In genomic region chr17:56474311-56474830, GRCm38 (mm10) we compare ENCODE assay signal across 9 mouse cellular contexts. TPM values are rescaled to one million over a fixed set of nuclear protein-coding genes. Genes with fewer than 3 reads are reported as not detected.
A peak's percentile ranks its signal among the peaks of the same experiment; 100 is the strongest.
DNase-seq lines count a peak whose midpoint lies in the region; ATAC-seq and TF ChIP-seq lines count a peak whose summit lies in the region.
"Had no signal": no experiment of that assay in that cellular context is flagged by ENCODE, and none has a peak within 500 bp of the region (broad histone marks: within the 10 kb centered on the region; RNA-seq: fewer than 3 reads in every experiment).

No protein-coding gene starts in this region.

- no peak for DNase-seq in kidney, postnatal 0 days (ENCODE audit: low spot score)
- no peak for DNase-seq in kidney, postnatal 25 days
- peak; percentile 69 to 73 for DNase-seq in cerebellum, postnatal 10 days
- DNase-seq in hindbrain, embryonic 10.5 days (ENCODE audit: low spot score), result no peak
- no peak for DNase-seq in thymus, postnatal 10 days (ENCODE audit: low spot score in 2 of 2)
- no peak for DNase-seq in urinary bladder, postnatal 36 days (ENCODE audit: low spot score in 2 of 2)

- no peaks in the 10 kb centered on the region for H3K36me3 ChIP-seq in kidney, postnatal 0 days (ENCODE audit: insufficient read depth, low read length)
- peaks cover 5% of the 10 kb centered on the region for H3K36me3 ChIP-seq in hindbrain, embryonic 10.5 days
- H3K36me3 ChIP-seq in midbrain, embryonic 12.5 days, result 0 out of 2 replicates have a peak, but pooled peaks cover 5% of the 10 kb centered on the region

- H3K27me3 ChIP-seq in kidney, postnatal 0 days (ENCODE audit: insufficient read depth, low read length), result peaks cover 12% of the 10 kb centered on the region; the same call in 1 of the 2 replicates
- H3K27me3 ChIP-seq in hindbrain, embryonic 10.5 days (ENCODE audit: insufficient read depth, poor library complexity, severe bottlenecking), result peaks cover 86% of the 10 kb centered on the region
- peaks cover 46% of the 10 kb centered on the region for H3K27me3 ChIP-seq in midbrain, embryonic 12.5 days

- peak overlapping the region; percentile 80 for H3K9ac ChIP-seq in kidney, postnatal 0 days (ENCODE audit: low read depth, low read length)
- H3K9ac ChIP-seq in midbrain, embryonic 12.5 days (replicated peaks), result peak overlapping the region; percentile 97

- TF ChIP-seq CTCF in kidney, postnatal 0 days (IDR thresholded peaks at IDR 0.05; ENCODE audit: low read depth), result no peak

- H3K4me2 ChIP-seq in kidney, postnatal 0 days (ENCODE audit: low read length), result peak overlapping the region; percentile 99
- peak overlapping the region; percentile 75 for H3K4me2 ChIP-seq in midbrain, embryonic 12.5 days (replicated peaks)

- no peaks in the 10 kb centered on the region for H3K9me3 ChIP-seq in kidney, postnatal 0 days (replicated peaks; ENCODE audit: low read length)
- H3K9me3 ChIP-seq in hindbrain, embryonic 10.5 days, result peaks cover 6% of the 10 kb centered on the region; the same call in 1 of the 2 replicates
- H3K9me3 ChIP-seq in midbrain, embryonic 12.5 days, result no peaks in the 10 kb centered on the region

- no peak overlapping the region for H3K27ac ChIP-seq in kidney, postnatal 0 days
- peak overlapping the region; percentile 98 for H3K27ac ChIP-seq in hindbrain, embryonic 10.5 days
- peak overlapping the region; percentile 93 for H3K27ac ChIP-seq in midbrain, embryonic 12.5 days (replicated peaks)

- peak overlapping the region; percentile 64 for H3K4me3 ChIP-seq in kidney, postnatal 0 days (replicated peaks; ENCODE audit: low read depth, low read length)
- H3K4me3 ChIP-seq in hindbrain, embryonic 10.5 days, result peak overlapping the region; percentile 98
- peak overlapping the region; percentile 91 for H3K4me3 ChIP-seq in midbrain, embryonic 12.5 days

- 5% methylated on average over 32 of the region's 32 CpGs for WGBS in kidney, postnatal 0 days
- 3% methylated on average over 32 of the region's 32 CpGs for WGBS in hindbrain, embryonic 10.5 days
- WGBS in midbrain, embryonic 12.5 days, result 3% methylated on average over 32 of the region's 32 CpGs

- H3K4me1 ChIP-seq in kidney, postnatal 0 days (replicated peaks; ENCODE audit: insufficient read depth, low read length), result peaks cover 51% of the 10 kb centered on the region
- H3K4me1 ChIP-seq in hindbrain, embryonic 10.5 days (replicated peaks), result peaks cover 84% of the 10 kb centered on the region
- H3K4me1 ChIP-seq in midbrain, embryonic 12.5 days, result peaks cover 65% of the 10 kb centered on the region

- ATAC-seq in kidney, postnatal 0 days (replicated peaks; ENCODE audit: low FRiP score, low read depth), result no peak
- no peak for ATAC-seq in midbrain, embryonic 12.5 days (ENCODE audit: low FRiP score, low read depth)
- ATAC-seq in erythroblast, adult 5-6 weeks (replicated peaks; ENCODE audit: low FRiP score, poor library complexity, severe bottlenecking), result no peak

RNA-seq across cellular contexts. Expression of gene Ptprs, which starts 1.9 kb away (rescaled TPM):
- polyA plus RNA-seq in kidney, postnatal 0 days (2015; fragmentation: Nextera tagmentation; extraction: Ambion mirVana), result 44.7 and 45.3 TPM in 2 replicates
- polyA plus RNA-seq in hindbrain, embryonic 10.5 days (2016; fragmentation: Nextera tagmentation; extraction: Ambion mirVana), result 109 and 172 TPM in 2 replicates
- polyA plus RNA-seq in midbrain, embryonic 12.5 days (2016; fragmentation: Nextera tagmentation; extraction: Ambion mirVana), result 290 and 332 TPM in 2 replicates
- total RNA-seq in erythroblast, adult 5-6 weeks (2015; ENCODE audit: low replicate concordance), result 4.8 and 7.3 TPM in 2 replicates
- total RNA-seq in erythroblast, adult 5-6 weeks (2017; ENCODE audit: low replicate concordance), result 2.0 and 8.1 TPM in 2 replicates

RNA-seq across cellular contexts. Expression of gene Znrf4, which starts 37.9 kb away (rescaled TPM):
- not detected in 2 replicates for polyA plus RNA-seq in kidney, postnatal 0 days (2015; fragmentation: Nextera tagmentation; extraction: Ambion mirVana)
- not detected in 2 replicates for polyA plus RNA-seq in hindbrain, embryonic 10.5 days (2016; fragmentation: Nextera tagmentation; extraction: Ambion mirVana)
- not detected in 2 replicates for polyA plus RNA-seq in midbrain, embryonic 12.5 days (2016; fragmentation: Nextera tagmentation; extraction: Ambion mirVana)
- total RNA-seq in erythroblast, adult 5-6 weeks (2015; ENCODE audit: low replicate concordance), result not detected in 2 replicates
- not detected in 2 replicates for total RNA-seq in erythroblast, adult 5-6 weeks (2017; ENCODE audit: low replicate concordance)
- total RNA-seq: left cerebral cortex, postnatal 10 days had no signal

Comparison
In these comparisons a context has a peak if more than half of its experiments do, and no peak if none do; other contexts are left out.
1. DNase-seq: peak in cerebellum, postnatal 10 days (2 of 2); none in kidney, postnatal 0 days (single experiment), kidney, postnatal 25 days (0 of 2), hindbrain, embryonic 10.5 days (single experiment), thymus, postnatal 10 days (0 of 2) and urinary bladder, postnatal 36 days (0 of 2).
2. Peak in every context shown above with its lines, with median percentiles within 50 percentile points of each other: H3K4me3 ChIP-seq.